8 mouse cellular contexts compared by ENCODE assay signal in the genomic region with DNA sequence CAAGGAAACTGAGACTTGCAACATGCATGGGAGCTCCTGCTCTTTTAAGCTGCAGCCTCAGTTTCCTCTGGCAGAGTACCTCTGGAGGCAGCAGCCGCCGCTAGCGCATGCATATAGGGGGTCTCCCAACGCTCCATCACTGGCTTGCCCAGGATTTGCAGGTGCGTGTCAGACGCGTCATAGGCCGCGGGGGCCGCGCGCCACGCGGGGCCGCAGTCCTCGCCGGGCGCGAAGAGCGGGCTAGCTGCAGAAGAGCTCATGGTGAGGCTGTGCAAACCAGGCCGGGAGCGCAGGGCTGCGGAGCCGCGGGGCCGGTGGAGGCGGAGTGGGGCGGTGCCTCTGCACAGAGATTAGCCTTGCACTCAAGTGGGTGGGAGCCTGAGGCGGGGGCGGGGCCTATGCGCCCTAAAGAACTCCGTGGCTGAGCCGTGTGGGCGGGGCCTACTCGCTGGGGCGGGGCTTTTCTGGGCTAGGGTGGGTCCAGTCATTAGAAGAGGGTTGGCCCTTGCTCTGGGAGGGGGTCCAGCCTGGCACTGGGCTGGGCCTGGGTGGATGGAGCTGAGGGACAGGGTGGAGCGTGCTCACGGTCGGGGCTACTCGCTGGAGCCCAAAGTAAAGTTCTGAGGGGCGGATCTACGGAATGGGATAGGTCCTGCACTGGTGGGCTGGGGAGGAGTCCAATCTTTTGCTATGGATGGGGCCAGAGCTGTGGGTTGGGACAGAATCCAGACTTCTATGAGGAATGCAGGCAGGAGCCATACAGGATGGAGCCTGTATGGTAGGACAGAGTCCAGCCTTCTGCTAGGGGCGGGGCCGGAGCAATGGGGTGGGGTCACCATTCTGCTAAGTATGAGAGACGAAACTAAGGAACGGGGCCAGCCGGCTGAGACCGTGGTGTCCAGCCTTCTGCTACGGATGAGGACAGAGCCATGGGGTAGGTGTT. TPM values are rescaled to one million over a fixed set of nuclear protein-coding genes. Genes with fewer than 3 reads are reported as not detected.
A peak's percentile ranks its signal among the peaks of the same experiment; 100 is the strongest.
DNase-seq lines count a peak whose midpoint lies in the region; ATAC-seq and TF ChIP-seq lines count a peak whose summit lies in the region.

A gene (minus strand): TSS at position 371 of the 943 bp plus-strand sequence.
A gene (plus strand): TSS at position 845 of the 943 bp plus-strand sequence.

- peak within 1 kb of the TSS; percentile 81 for H3K4me2 ChIP-seq in forebrain, embryonic 13.5 days
- H3K4me2 ChIP-seq in liver, postnatal 0 days (ENCODE audit: low read depth, low read length), result peak within 1 kb of the TSS; percentile 89
- peak within 1 kb of the TSS; percentile 78 for H3K4me2 ChIP-seq in neural tube, embryonic 14.5 days (ENCODE audit: low read depth, low read length)

- peak within 1 kb of the TSS; percentile 26 for H3K9ac ChIP-seq in ES-Bruce4 (ENCODE audit: low read depth, poor library complexity, severe bottlenecking)
- H3K9ac ChIP-seq in forebrain, embryonic 13.5 days, result peak within 1 kb of the TSS; percentile 73
- peak within 1 kb of the TSS; percentile 61 for H3K9ac ChIP-seq in liver, postnatal 0 days (replicated peaks)
- H3K9ac ChIP-seq in neural tube, embryonic 14.5 days (replicated peaks; ENCODE audit: low read depth, low read length), result peak within 1 kb of the TSS; percentile 70

- peak; percentile 41; the same call in 1 of the 2 replicates for ATAC-seq in cerebellum, adult (ENCODE audit: insufficient number of reproducible peaks, low FRiP score, low TSS enrichment)
- peak; percentile 82 for ATAC-seq in forebrain, embryonic 13.5 days
- peak; percentile 74 for ATAC-seq in liver, postnatal 0 days
- peak; percentile 80 for ATAC-seq in neural tube, embryonic 14.5 days (ENCODE audit: low read depth)

- no peak for TF ChIP-seq CTCF in ES-Bruce4 (IDR thresholded peaks at IDR 0.05; ENCODE audit: low read depth, low read length)
- no peak for TF ChIP-seq CTCF in liver, postnatal 0 days (IDR thresholded peaks at IDR 0.05; ENCODE audit: low read depth)

- TF ChIP-seq EP300 in ES-Bruce4 (IDR thresholded peaks at IDR 0.05; ENCODE audit: insufficient read depth, low read depth, low read length), result no peak
- 0 out of 2 replicates have a peak, but pooled peaks have one; percentile 32 for TF ChIP-seq EP300 in liver, postnatal 0 days (IDR thresholded peaks at IDR 0.05; ENCODE audit: low read depth)

- peak within 1 kb of the TSS; percentile 33; the same call in 1 of the 2 replicates for H3K27ac ChIP-seq in ES-Bruce4 (ENCODE audit: insufficient read depth, low read length)
- H3K27ac ChIP-seq in forebrain, embryonic 13.5 days, result peak within 1 kb of the TSS; percentile 83
- peak within 1 kb of the TSS; percentile 97 for H3K27ac ChIP-seq in liver, postnatal 0 days (ENCODE audit: low read depth)
- H3K27ac ChIP-seq in neural tube, embryonic 14.5 days (ENCODE audit: low read depth, low read length), result peak within 1 kb of the TSS; percentile 85

- H3K27me3 ChIP-seq in ES-Bruce4 (ENCODE audit: control insufficient read depth, insufficient read depth, low read length, poor library complexity, severe bottlenecking), result no peaks in the 10 kb centered on the region
- no peaks in the 10 kb centered on the region for H3K27me3 ChIP-seq in forebrain, embryonic 13.5 days
- no peaks in the 10 kb centered on the region for H3K27me3 ChIP-seq in liver, postnatal 0 days (ENCODE audit: insufficient read depth, low read length)
- no peaks in the 10 kb centered on the region for H3K27me3 ChIP-seq in neural tube, embryonic 14.5 days (ENCODE audit: control insufficient read depth, insufficient read depth, low read length)

- H3K4me1 ChIP-seq in ES-Bruce4 (ENCODE audit: control insufficient read depth, insufficient read depth, low read length), result no peaks in the 10 kb centered on the region
- H3K4me1 ChIP-seq in forebrain, embryonic 13.5 days, result peaks cover 39% of the 10 kb centered on the region
- H3K4me1 ChIP-seq in liver, postnatal 0 days (ENCODE audit: insufficient read depth), result peaks cover 37% of the 10 kb centered on the region
- H3K4me1 ChIP-seq in neural tube, embryonic 14.5 days (ENCODE audit: control insufficient read depth, insufficient read depth, low read length), result peaks cover 19% of the 10 kb centered on the region

- intact Hi-C loops in heart, postnatal 10 days (cut with DNase I), result no loop called here

- no peaks in the 10 kb centered on the region for H3K36me3 ChIP-seq in ES-Bruce4 (ENCODE audit: control insufficient read depth, insufficient read depth, low read length, poor library complexity, severe bottlenecking)
- H3K36me3 ChIP-seq in forebrain, embryonic 13.5 days (ENCODE audit: poor library complexity, severe bottlenecking), result peaks cover 33% of the 10 kb centered on the region
- peaks cover 19% of the 10 kb centered on the region for H3K36me3 ChIP-seq in liver, postnatal 0 days (replicated peaks; ENCODE audit: insufficient read depth, low read length)
- peaks cover 26% of the 10 kb centered on the region for H3K36me3 ChIP-seq in neural tube, embryonic 14.5 days (ENCODE audit: control insufficient read depth, insufficient read depth, low read length)

- WGBS in forebrain, embryonic 13.5 days, result under 1% methylated on average over 49 of the region's 49 CpGs
- WGBS in large intestine, adult 2 months, result under 1% methylated on average over 49 of the region's 49 CpGs
- under 1% methylated on average over 49 of the region's 49 CpGs for WGBS in liver, postnatal 0 days (ENCODE audit: insufficient replicate concordance)
- under 1% methylated on average over 49 of the region's 49 CpGs for WGBS in neural tube, embryonic 14.5 days

- H3K4me3 ChIP-seq in ES-Bruce4 (ENCODE audit: low read depth, low read length), result peak within 1 kb of the TSS; percentile 70
- peak within 1 kb of the TSS; percentile 46 for H3K4me3 ChIP-seq in forebrain, embryonic 13.5 days
- peak within 1 kb of the TSS; percentile 54 for H3K4me3 ChIP-seq in liver, postnatal 0 days (ENCODE audit: low read depth, low read length)
- H3K4me3 ChIP-seq in neural tube, embryonic 14.5 days (ENCODE audit: low read depth, low read length), result peak within 1 kb of the TSS; percentile 39

- no peaks in the 10 kb centered on the region for H3K9me3 ChIP-seq in ES-Bruce4 (replicated peaks; ENCODE audit: control insufficient read depth, insufficient read depth, low read length, poor library complexity, severe bottlenecking)
- no peaks in the 10 kb centered on the region for H3K9me3 ChIP-seq in forebrain, embryonic 13.5 days (replicated peaks)
- no peaks in the 10 kb centered on the region for H3K9me3 ChIP-seq in liver, postnatal 0 days (ENCODE audit: low read length)
- H3K9me3 ChIP-seq in neural tube, embryonic 14.5 days (ENCODE audit: control insufficient read depth, low read length), result no peaks in the 10 kb centered on the region

- no peak for TF ChIP-seq POLR2A in ES-Bruce4 (IDR thresholded peaks at IDR 0.05; ENCODE audit: insufficient read depth, low read length)

- peak; percentile 98 to 99 for DNase-seq in heart, postnatal 10 days
- DNase-seq in large intestine, adult 2 months (ENCODE audit: low read depth, low spot score), result peak; percentile 91
- DNase-seq in liver, postnatal 0 days, result peak; percentile 99
- DNase-seq in testis, postnatal 10 days (ENCODE audit: low spot score), result peak; percentile 100

RNA-seq across cellular contexts. Expression of the first gene that starts in this region (rescaled TPM):
- 0.68 and 0.82 TPM in 2 replicates for polyA plus RNA-seq in ES-Bruce4 (2011; ENCODE audit: insufficient read depth, insufficient read length, low read depth, missing spikeins)
- polyA plus RNA-seq in forebrain, embryonic 13.5 days (2015; fragmentation: Nextera tagmentation; extraction: Ambion mirVana), result 18.2 and 18.3 TPM in 2 replicates
- 10 to 100 TPM; 19.3 to 21.3 TPM for total RNA-seq in heart, postnatal 10 days (2021)
- 9.4 and 10.5 TPM in 2 replicates for polyA plus RNA-seq in large intestine, adult 2 months (2012; rRNA removed)
- 93.9 and 101 TPM in 2 replicates for polyA plus RNA-seq in liver, postnatal 0 days (2015; fragmentation: Nextera tagmentation; extraction: Ambion mirVana)
- 18.6 and 25.8 TPM in 2 replicates for polyA plus RNA-seq in neural tube, embryonic 14.5 days (2014; fragmentation: Nextera tagmentation; extraction: Ambion mirVana)

RNA-seq across cellular contexts. Expression of the second gene that starts in this region (rescaled TPM):
- 175 and 192 TPM in 2 replicates for polyA plus RNA-seq in ES-Bruce4 (2011; ENCODE audit: insufficient read depth, insufficient read length, low read depth, missing spikeins)
- 61.7 and 64.9 TPM in 2 replicates for polyA plus RNA-seq in forebrain, embryonic 13.5 days (2015; fragmentation: Nextera tagmentation; extraction: Ambion mirVana)
- total RNA-seq in heart, postnatal 10 days (2021), result 10 to 100 TPM; 86.4 to 95.4 TPM
- 52.1 and 67.7 TPM in 2 replicates for polyA plus RNA-seq in large intestine, adult 2 months (2012; rRNA removed)
- polyA plus RNA-seq in liver, postnatal 0 days (2015; fragmentation: Nextera tagmentation; extraction: Ambion mirVana), result 19.5 and 21.8 TPM in 2 replicates
- 37.5 and 39.8 TPM in 2 replicates for polyA plus RNA-seq in neural tube, embryonic 14.5 days (2014; fragmentation: Nextera tagmentation; extraction: Ambion mirVana)

Comparison
In these comparisons a context has a peak if more than half of its experiments do, and no peak if none do; other contexts are left out.
1. Peak in every context shown above with its lines: DNase-seq, ATAC-seq, H3K4me3 ChIP-seq and H3K27ac ChIP-seq.
2. H3K27ac ChIP-seq: peak in every context shown above with its lines; median percentile 97 in liver, postnatal 0 days; 85 in neural tube, embryonic 14.5 days; 83 in forebrain, embryonic 13.5 days; 33 in ES-Bruce4.